Mouse (Mus musculus): ENCODE measurements at regions not wholly inside any gene's neighbourhood (a gene's known extent, or its start where the extent isn't known, plus 50 kb on each side); places are given as distances from the start of the nearest gene placed in this dataset.

DNA sequence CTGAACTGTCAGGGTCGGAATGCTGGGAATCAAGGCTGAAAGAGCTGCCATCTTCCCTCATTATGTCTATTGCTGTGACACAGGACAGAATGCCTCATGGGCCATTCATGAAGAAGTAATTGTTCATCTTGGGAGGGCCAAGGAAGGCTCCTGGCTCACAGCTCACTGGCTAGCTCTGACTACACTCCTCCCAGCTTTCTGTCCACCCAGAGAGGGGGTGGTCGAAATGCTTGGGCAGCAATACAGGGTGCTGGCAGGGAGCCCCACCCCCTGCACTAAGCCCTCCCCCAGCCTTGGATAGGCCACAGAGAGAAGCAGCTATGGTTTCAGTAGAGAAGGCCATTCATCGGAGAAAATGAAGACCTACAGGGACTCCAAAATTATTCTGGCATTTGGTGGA, 192.2 kb upstream of the Prok2 start:
- Histone ChIP-seq H3K27me3 (ENCODE audit: control insufficient read depth in 1 of 2, insufficient read depth in 2 of 2, low read length in 2 of 2) (no peaks in the 10 kb centered on the region; a peak in 1 of 4 replicates), H3K9ac (ENCODE audit: control insufficient read depth, low read depth, low read length, poor library complexity, severe bottlenecking) (no peak overlapping the region), H3K27ac (ENCODE audit: control insufficient read depth, low read depth, low read length) (no peak overlapping the region), H3K79me2 (ENCODE audit: control insufficient read depth, insufficient read depth, low read length, poor library complexity) (no peaks in the 10 kb centered on the region), H3K36me3 (ENCODE audit: control insufficient read depth in 1 of 2, insufficient read depth in 2 of 2, low read length in 2 of 2) (no peaks in the 10 kb centered on the region), H3K4me3 (ENCODE audit: control insufficient read depth in 1 of 2, insufficient read depth in 1 of 2, low read depth in 2 of 2, low read length in 2 of 2) (no peak overlapping the region), H3K9me3 (replicated peaks; ENCODE audit: insufficient read depth, low read length) (no peaks in the 10 kb centered on the region), H3K4me1 (ENCODE audit: control insufficient read depth in 1 of 2, insufficient read depth in 2 of 2, low read length in 2 of 2) (no peaks in the 10 kb centered on the region)
- no peak for TF ChIP-seq UBTF (IDR thresholded peaks at IDR 0.05; ENCODE audit: borderline replicate concordance, insufficient read depth, low read depth, low read length)
- DNase-seq (ENCODE audit: low read depth, low spot score) = no peak

DNA sequence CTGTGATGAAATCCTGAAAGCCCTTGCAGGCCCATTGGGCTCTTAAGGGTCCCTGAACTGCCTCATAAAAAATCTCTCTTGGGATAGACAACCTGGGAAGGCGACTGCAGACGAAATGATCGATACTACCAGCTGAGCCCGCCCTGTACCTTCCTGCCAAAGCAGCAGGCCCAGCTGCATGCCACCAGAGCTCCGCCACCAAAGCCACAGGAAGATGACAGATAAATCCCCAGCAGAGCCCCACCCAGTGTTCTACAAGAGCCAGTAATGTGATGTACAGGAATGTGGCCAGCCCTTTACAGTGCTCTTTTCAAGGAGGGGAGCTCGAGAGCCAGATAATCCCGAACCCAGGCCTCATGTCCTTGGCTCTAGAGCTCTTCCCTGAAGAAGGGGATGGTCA, 183.7 kb upstream of the Prok2 start:
- H3K27ac ChIP-seq (ENCODE audit: control insufficient read depth, low read depth, low read length) = peak overlapping the region; percentile 33; the same call in 1 of the 2 replicates
- no peak overlapping the region for H3K9ac ChIP-seq (ENCODE audit: control insufficient read depth, low read depth, low read length, poor library complexity, severe bottlenecking)
- H3K79me2 ChIP-seq (ENCODE audit: control insufficient read depth, insufficient read depth, low read length, poor library complexity) = no peaks in the 10 kb centered on the region
- no peak overlapping the region for H3K4me3 ChIP-seq (ENCODE audit: control insufficient read depth in 1 of 2, insufficient read depth in 1 of 2, low read depth in 2 of 2, low read length in 2 of 2)
- H3K4me1 ChIP-seq (ENCODE audit: control insufficient read depth in 1 of 2, insufficient read depth in 2 of 2, low read length in 2 of 2) = peaks cover 3 to 17% of the 10 kb centered on the region in 2 experiments
- peak; percentile 65 for DNase-seq (ENCODE audit: low read depth, low spot score)
- no peak for TF ChIP-seq USF2 (IDR thresholded peaks at IDR 0.05; ENCODE audit: borderline replicate concordance in 1 of 2, insufficient read depth in 1 of 2, low read depth in 1 of 2, low read length in 2 of 2)
- peak; percentile 39; the same call in 1 of the 2 replicates for TF ChIP-seq GATA1 (IDR thresholded peaks at IDR 0.05; ENCODE audit: low read depth, low read length)
- TF ChIP-seq ETS1 (IDR thresholded peaks at IDR 0.05; ENCODE audit: low read depth, low read length) = peak; percentile 78
- 0 out of 2 replicates have a peak, but pooled peaks have one; percentile 29 for TF ChIP-seq RCOR1 (IDR thresholded peaks at IDR 0.05; ENCODE audit: low read depth, low read length)
- no peak for TF ChIP-seq MAZ (IDR thresholded peaks at IDR 0.05; ENCODE audit: low read depth, low read length)
- no peak for TF ChIP-seq ZC3H11A (IDR thresholded peaks at IDR 0.05; ENCODE audit: low read depth, low read length)
- no peak for TF ChIP-seq POLR2A (IDR thresholded peaks at IDR 0.05; ENCODE audit: control insufficient read depth in 1 of 2, insufficient read depth in 1 of 2, low read depth in 1 of 2, low read length in 2 of 2, poor library complexity in 1 of 2)
- no peak for TF ChIP-seq MEF2A (IDR thresholded peaks at IDR 0.05; ENCODE audit: extremely low read depth, insufficient replicate concordance, low read depth, low read length, poor library complexity, severe bottlenecking)
- TF ChIP-seq EP300 (IDR thresholded peaks at IDR 0.05; ENCODE audit: low read depth in 1 of 2, low read length in 2 of 2) = peak in 1 of 2 experiments; percentile 44; a peak in 1 of 4 replicates
- no peak for TF ChIP-seq USF1 (IDR thresholded peaks at IDR 0.05; ENCODE audit: low read depth, low read length)
- no peak for TF ChIP-seq SMC3 (IDR thresholded peaks at IDR 0.05; ENCODE audit: low read depth, low read length)
- no peak for TF ChIP-seq TBP (IDR thresholded peaks at IDR 0.05; ENCODE audit: low read depth, low read length)
- no peak for TF ChIP-seq ZNF384 (IDR thresholded peaks at IDR 0.05; ENCODE audit: low read depth, low read length)
- TF ChIP-seq MYB (IDR thresholded peaks at IDR 0.05; ENCODE audit: low read depth, low read length) = no peak
- TF ChIP-seq TCF12 (IDR thresholded peaks at IDR 0.05; ENCODE audit: low read depth, low read length) = peak; percentile 50; the same call in 1 of the 2 replicates
- no peak for TF ChIP-seq MXI1 (IDR thresholded peaks at IDR 0.05; ENCODE audit: low read depth, low read length)
- no peak for TF ChIP-seq CTCF (IDR thresholded peaks at IDR 0.05 in 2 of 3, conservative IDR thresholded peaks at IDR 0.05 in 1 of 3; ENCODE audit: control insufficient read depth in 1 of 3, insufficient read depth in 1 of 3, low read depth in 2 of 3, low read length in 3 of 3, poor library complexity in 1 of 3, severe bottlenecking in 1 of 3)
- no peak for TF ChIP-seq JUND (IDR thresholded peaks at IDR 0.05; ENCODE audit: low read depth, low read length)
- TF ChIP-seq ZKSCAN1 (IDR thresholded peaks at IDR 0.05; ENCODE audit: low read depth, low read length) = no peak
- no peak for TF ChIP-seq MAFK (IDR thresholded peaks at IDR 0.05; ENCODE audit: borderline replicate concordance, low read depth, low read length)
- H3K9me3 ChIP-seq (replicated peaks; ENCODE audit: insufficient read depth, low read length) = no peaks in the 10 kb centered on the region
- H3K27me3 ChIP-seq (ENCODE audit: control insufficient read depth in 1 of 2, insufficient read depth in 2 of 2, low read length in 2 of 2) = no peaks in the 10 kb centered on the region
- H3K36me3 ChIP-seq (ENCODE audit: control insufficient read depth in 1 of 2, insufficient read depth in 2 of 2, low read length in 2 of 2) = peaks cover 0 to 9% of the 10 kb centered on the region in 2 experiments; a peak in 2 of 4 replicates

Data from MEL (cell line).